Mouse (Mus musculus) kidney, postnatal 36 days (tissue): ENCODE data around the gene Aktip.

Experiments
- DNase-seq, 2 experiments: peaks; one replicate each; pipeline ENCODE4 v3.0.0; 2021 to 2022; ENCODE audit warnings: mixed read lengths in 2 of 2

Gene Aktip

DNA sequence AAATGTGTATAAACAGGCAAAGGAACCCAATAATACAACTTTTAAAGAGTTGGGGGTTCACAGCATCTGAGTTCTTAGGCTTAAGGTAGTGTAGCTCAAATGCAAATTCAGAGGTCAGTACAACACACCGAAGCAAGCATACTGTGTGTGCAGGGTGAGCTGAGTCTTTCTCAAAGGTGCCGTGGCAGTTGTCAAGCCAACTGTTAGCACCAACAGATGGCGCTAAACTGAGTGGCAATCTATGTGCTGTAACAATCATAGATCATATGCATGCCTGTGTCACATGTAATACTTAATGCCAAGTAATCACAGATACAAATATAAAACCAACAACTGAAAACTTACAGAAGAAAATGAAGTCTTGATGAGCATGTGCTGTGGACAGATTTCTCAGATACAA lies 81.6 kb downstream of the Aktip start:
- DNase-seq, result peak in 1 of 2 experiments; percentile 49

- DNase-seq, result peak in 1 of 2 experiments; percentile 65
Measured at GRCm38 (mm10) chr8:91117537-91117936, 82.2 kb downstream of the Aktip start.

DNA sequence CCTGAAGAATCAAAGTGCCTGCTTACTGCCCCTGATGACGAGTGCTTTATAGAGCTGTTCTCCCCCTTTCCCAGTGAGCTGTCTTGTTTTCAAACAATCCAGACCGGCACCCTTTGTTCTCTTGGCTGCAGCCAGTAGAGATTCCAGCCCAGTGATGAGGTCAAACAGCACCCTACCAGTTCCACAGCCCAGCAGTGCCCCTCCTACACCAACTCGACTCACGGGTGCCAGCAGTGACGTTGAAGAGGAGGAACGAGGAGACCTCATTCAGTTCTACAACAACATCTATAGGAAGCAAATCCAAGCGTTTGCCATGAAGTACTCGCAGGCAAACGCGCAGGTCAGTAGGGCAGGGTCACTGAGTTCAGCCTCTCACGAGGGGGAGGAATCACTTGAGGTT lies 84.9 kb downstream of the Aktip start:
- peak; percentile 49 for DNase-seq

- DNase-seq, result no peak
Measured at GRCm38 (mm10) chr8:91114428-91114827, 85.3 kb downstream of the Aktip start.

DNA sequence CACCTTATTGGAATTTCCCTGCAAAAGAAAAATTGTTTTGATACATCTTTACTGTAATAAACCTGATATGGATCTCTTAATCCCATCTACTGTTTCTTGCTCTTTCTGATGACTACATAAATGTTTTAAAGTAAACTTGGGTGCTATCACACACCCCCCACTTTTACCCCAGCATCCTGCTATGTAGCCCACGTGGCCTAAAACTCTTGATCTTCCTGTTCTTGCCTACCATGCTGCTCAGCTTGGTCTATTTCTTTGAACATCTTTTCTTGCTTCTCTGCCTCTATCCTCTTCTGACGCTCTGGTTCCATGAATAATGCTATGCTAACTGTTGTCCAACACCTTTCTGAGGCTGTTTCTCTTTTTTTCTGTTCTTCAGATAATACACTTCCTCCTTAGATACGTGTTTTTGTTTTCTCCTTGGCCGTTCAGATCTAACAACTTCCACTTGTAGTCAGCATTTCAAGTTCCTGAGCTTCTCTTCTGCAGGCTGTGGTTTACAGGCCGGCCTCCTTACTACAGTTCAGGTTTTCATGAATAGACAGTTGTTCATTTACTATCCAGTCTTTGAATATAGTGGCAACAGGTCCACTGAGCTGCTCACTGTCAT lies 87.8 kb downstream of the Aktip start:
- DNase-seq, result no peak

GRCm38 (mm10) chr8:91106271-91106670 lies 93.5 kb downstream of the Aktip start:
- DNase-seq, result no peak

DNA sequence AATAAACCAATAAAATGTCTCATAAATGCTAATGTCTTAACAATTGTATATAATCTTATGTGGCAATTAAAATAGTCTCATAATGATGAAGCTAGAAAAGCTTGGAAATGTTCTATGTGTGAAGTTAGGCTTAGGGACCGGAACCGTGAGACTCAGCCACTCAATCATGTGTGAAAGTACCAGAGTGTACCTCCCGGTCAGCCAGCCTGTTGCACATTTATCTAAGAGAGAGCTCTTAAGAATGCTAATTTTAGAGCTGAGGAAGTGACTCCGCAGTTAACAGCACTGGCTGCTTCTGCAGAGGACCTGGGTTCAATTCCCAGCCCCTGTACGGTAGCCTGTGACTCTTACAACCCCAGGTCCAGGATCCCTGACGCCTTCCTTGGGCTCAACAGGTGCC lies 101.7 kb downstream of the Aktip start:
- peak; percentile 47 to 55 for DNase-seq

DNA sequence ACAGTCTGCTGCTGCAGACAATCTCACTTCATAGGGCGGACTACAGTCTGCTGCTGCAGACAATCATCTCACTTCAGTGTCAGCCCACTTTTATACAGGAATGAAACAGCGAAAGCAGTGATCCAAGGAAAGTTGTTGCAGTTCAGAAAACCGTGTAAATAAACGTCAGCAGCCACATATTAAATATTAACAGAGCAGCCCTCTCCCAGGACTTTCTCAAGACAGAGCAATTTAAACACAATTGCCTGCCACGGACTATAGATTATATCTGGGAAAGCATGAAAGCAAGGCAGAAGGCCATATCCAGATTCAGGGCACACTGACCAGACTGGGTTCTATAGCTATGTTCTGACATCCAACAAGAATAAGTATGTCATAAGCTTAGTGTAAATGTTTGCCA lies 105.6 kb downstream of the Aktip start:
- DNase-seq, result peak; percentile 31 to 69

DNA sequence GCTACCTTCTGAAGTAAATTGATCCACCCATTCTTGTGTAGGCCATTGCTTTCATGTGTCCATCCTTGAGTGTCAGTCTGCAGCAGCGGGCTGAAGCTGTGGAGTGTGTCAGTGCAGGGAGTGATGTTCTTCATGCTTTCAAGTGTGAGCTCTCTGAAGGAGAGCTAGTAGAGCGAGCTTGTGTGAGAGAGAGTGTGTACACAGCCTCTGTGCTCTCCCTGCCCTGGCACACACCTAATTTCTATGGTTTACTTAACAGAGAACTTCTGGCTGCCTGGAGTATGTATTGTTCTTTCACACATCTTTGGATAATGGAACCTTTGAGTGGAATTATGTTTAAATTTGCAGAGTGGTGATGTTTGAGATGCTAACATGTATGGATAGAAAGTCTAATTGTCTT lies 110.2 kb downstream of the Aktip start:
- DNase-seq, result no peak

- no peak for DNase-seq
Measured at GRCm38 (mm10) chr8:91088452-91088851, 111.3 kb downstream of the Aktip start.

GRCm38 (mm10) chr8:91082428-91082827 lies 117.3 kb downstream of the Aktip start:
- no peak for DNase-seq

- DNase-seq, result no peak
Measured at GRCm38 (mm10) chr8:91081911-91082310, 117.9 kb downstream of the Aktip start.

DNA sequence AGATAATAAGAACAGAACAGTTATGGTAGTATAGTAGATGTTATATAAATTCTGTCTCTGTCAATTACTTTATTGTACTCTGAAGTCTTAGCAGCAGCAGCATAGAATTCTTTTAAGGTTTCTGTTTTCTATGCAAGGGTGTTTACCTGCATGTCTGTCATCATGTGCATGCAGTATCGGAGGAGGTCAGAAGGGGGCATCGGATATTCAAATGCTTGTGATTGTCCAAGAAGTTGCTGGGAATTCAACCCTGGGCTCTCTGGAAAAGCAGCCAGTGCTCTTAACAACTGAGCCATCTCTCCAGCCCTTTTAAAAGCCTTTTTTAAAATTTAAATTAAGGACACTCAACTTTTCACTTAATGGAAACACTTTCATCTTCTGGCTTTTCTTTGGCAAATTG lies 120.1 kb downstream of the Aktip start:
- DNase-seq, result peak in 1 of 2 experiments; percentile 47

DNA sequence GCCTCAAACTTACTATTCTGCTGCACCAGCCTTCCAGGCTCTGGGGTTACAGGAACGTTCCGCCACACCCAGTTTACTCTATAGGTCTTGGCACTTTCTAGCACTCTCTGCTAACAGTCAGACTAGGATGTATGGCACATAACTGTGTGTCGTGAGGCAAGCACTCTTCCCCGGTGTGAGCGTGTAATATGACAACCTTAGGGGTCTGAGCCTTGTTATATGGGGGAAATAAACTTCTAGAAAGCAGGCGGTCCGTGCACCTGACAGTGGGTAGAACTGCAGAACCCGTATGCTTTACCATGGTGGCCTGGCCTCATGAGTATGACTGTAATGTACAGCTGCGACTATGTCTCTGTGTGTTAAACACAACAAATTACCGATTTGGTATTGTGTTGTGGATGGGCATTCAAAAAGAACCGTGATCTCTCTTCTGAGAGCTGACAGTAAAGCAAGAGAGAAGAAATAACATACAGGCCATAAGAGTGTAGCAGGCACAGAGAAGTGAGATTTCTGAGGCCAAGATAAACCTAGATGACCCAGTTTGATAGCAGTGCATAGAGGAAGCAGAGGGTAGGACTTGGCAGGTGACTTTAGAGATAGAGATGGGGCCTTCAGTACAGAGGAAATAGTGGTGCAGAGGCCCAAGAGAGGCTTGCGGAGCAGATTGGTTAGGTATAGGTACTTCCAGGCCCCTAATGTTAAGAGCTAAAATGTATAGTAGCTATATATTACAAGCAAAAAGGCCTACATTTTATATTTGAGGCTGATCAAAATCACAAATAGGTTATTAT lies 122.5 kb downstream of the Aktip start:
- no peak for DNase-seq

- DNase-seq, result peak; percentile 88 to 95
Measured at GRCm38 (mm10) chr8:91070275-91070859, 129.4 kb downstream of the Aktip start.

DNA sequence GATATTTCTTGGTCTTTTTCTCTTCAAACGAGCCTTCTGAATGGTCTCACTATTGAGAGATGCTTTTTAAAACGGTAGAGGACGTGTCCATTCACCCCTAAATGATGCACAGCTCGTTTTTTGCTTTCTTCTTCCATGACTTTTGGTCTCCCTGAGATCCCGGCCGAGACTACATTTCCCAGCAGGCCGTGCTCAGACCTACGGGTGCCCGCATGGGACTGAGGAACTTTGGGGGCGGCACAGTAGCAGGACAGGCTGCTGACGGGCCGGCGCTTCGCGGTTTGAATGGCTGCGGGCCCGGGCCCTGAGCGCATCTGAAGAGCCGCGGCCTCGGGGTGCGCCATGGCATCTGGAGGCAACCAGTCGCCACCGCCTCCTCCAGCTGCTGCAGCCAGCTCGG lies 129.9 kb downstream of the Aktip start, which contains the start of gene Rbl2:
TSS of gene Rbl2 (plus strand) at position 224 of the 400 bp plus-strand sequence.
- peak; percentile 96 to 97 for DNase-seq

- DNase-seq, result peak in 1 of 2 experiments; percentile 53
Measured at GRCm38 (mm10) chr8:91069407-91069806, 130.4 kb downstream of the Aktip start.

DNA sequence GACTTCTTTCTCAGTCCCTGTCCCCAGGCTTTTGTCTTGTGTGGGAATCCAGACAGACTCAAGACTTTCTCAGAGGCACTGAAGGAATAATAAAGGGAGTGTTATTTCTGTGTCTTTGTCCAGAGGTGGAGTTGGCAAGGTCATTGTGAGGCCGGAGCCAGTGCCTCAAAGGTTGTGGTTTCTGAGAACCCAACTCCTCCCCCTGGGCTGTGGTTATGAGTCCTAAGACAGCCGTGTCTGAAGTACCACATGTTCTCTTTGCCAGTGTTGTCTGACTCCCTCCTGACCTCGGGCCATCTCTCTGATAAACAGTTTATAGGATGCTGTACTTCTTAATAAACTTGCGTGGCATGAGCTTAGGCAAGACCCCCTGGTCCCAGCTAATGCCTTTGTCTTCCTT lies 134.6 kb downstream of the Aktip start:
- no peak for DNase-seq
